8 mouse cellular contexts compared by ENCODE assay signal in the genomic region with DNA sequence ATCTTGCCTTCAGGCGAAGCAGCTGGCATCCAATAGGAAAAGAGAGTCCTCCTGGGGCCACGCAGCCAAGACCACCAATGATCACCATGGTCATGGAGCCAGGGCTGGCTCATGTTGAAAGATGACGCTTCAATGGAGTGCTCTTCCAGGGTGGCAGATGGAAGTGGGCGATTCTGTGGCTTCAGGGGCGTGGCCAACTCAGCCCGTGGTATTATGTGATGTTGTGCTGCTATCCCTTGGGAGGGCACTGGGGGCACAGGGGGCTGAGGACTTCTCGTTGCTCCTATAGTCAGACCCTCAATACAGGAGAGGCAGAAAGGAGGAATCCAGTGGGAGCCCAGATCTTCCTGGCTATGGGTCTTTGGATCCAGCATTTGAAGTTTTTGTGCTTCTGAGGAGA. TPM values are rescaled to one million over a fixed set of nuclear protein-coding genes. Genes with fewer than 3 reads are reported as not detected.
DNase-seq lines count a peak whose midpoint lies in the region; ATAC-seq and TF ChIP-seq lines count a peak whose summit lies in the region.

No protein-coding gene starts in this region.

- peak overlapping the region; percentile 91 for H3K27ac ChIP-seq in lung, embryonic 15.5 days
- peak overlapping the region; percentile 76 for H3K27ac ChIP-seq in liver, embryonic 13.5 days
- peak overlapping the region; percentile 68 for H3K27ac ChIP-seq in thymus, adult 2 months (ENCODE audit: control insufficient read depth, insufficient read depth, low read length)

- H3K4me3 ChIP-seq in lung, embryonic 15.5 days: no peak overlapping the region
- H3K4me3 ChIP-seq in lung, adult 2 months (replicated peaks; ENCODE audit: extremely low read depth, low read depth, low read length): no peak overlapping the region
- H3K4me3 ChIP-seq in liver, embryonic 13.5 days (replicated peaks): no peak overlapping the region
- H3K4me3 ChIP-seq in thymus, adult 2 months (ENCODE audit: control insufficient read depth, insufficient read depth, low read length): no peak overlapping the region

- H3K9me3 ChIP-seq in lung, embryonic 15.5 days: no peaks in the 10 kb centered on the region
- no peaks in the 10 kb centered on the region for H3K9me3 ChIP-seq in liver, embryonic 13.5 days (replicated peaks)

- no peak for TF ChIP-seq POLR2A in lung, adult 2 months (IDR thresholded peaks at IDR 0.05; ENCODE audit: borderline replicate concordance, extremely low read depth, low read depth, low read length)
- no peak for TF ChIP-seq POLR2A in thymus, adult 2 months (IDR thresholded peaks at IDR 0.05; ENCODE audit: control insufficient read depth, extremely low read depth, insufficient read depth, low read length, poor library complexity)

- H3K36me3 ChIP-seq in lung, embryonic 15.5 days: no peaks in the 10 kb centered on the region
- no peaks in the 10 kb centered on the region for H3K36me3 ChIP-seq in liver, embryonic 13.5 days
- no peaks in the 10 kb centered on the region for H3K36me3 ChIP-seq in thymus, adult 2 months (ENCODE audit: control insufficient read depth, insufficient read depth, low read length)

- peaks cover 36% of the 10 kb centered on the region for H3K4me1 ChIP-seq in lung, embryonic 15.5 days
- peaks cover 7% of the 10 kb centered on the region for H3K4me1 ChIP-seq in lung, adult 2 months (ENCODE audit: control insufficient read depth, insufficient read depth, low read length)
- peaks cover 25% of the 10 kb centered on the region for H3K4me1 ChIP-seq in liver, embryonic 13.5 days (replicated peaks)
- peaks cover 23% of the 10 kb centered on the region for H3K4me1 ChIP-seq in thymus, adult 2 months (replicated peaks; ENCODE audit: control insufficient read depth, insufficient read depth, low read length)

- H3K4me2 ChIP-seq in lung, embryonic 15.5 days: peak overlapping the region; percentile 81; the same call in 1 of the 2 replicates
- H3K4me2 ChIP-seq in liver, embryonic 13.5 days: peak overlapping the region; percentile 78

- 70% methylated on average over 7 of the region's 7 CpGs for WGBS in lung, embryonic 15.5 days
- 76% methylated on average over 7 of the region's 7 CpGs for WGBS in lung, adult 2 months
- 28% methylated on average over 7 of the region's 7 CpGs for WGBS in liver, embryonic 13.5 days (ENCODE audit: insufficient replicate concordance)
- WGBS in thymus, adult 2 months: 39% methylated on average over 7 of the region's 7 CpGs

- H3K9ac ChIP-seq in lung, embryonic 15.5 days: no peak overlapping the region
- peak overlapping the region; percentile 67; the same call in 1 of the 2 replicates for H3K9ac ChIP-seq in liver, embryonic 13.5 days

- TF ChIP-seq CTCF in lung, adult 2 months (IDR thresholded peaks at IDR 0.05; ENCODE audit: insufficient read depth, low read length): no peak
- no peak for TF ChIP-seq CTCF in thymus, adult 2 months (IDR thresholded peaks at IDR 0.05; ENCODE audit: borderline replicate concordance, control insufficient read depth, extremely low read depth, insufficient read depth, low read length, poor library complexity)

- peak; percentile 65 to 74 for DNase-seq in cerebellum, postnatal 10 days
- no peak for DNase-seq in cerebellum, adult 18-20 months
- no peak for DNase-seq in lung, adult 2 months
- DNase-seq in liver, embryonic 13.5 days: peak; percentile 20
- peak; percentile 22 for DNase-seq in thymus, adult 2 months
- no peak for DNase-seq in layer of hippocampus, adult 18-20 months (ENCODE audit: low spot score in 2 of 2)
- DNase-seq in ovary, postnatal 14 days (ENCODE audit: low spot score): no peak

- ATAC-seq in lung, embryonic 15.5 days (ENCODE audit: borderline replicate concordance, extremely low read depth, low FRiP score, low TSS enrichment): no peak
- ATAC-seq in liver, embryonic 13.5 days (ENCODE audit: low read depth): no peak

- H3K27me3 ChIP-seq in lung, embryonic 15.5 days: no peaks in the 10 kb centered on the region
- peaks cover 8% of the 10 kb centered on the region; the same call in 1 of the 2 replicates for H3K27me3 ChIP-seq in liver, embryonic 13.5 days
- no peaks in the 10 kb centered on the region for H3K27me3 ChIP-seq in thymus, adult 2 months (ENCODE audit: control insufficient read depth, insufficient read depth, low read length)

RNA-seq across cellular contexts. Expression of a gene that starts 18.1 kb away (rescaled TPM):
- polyA plus RNA-seq in lung, embryonic 15.5 days (2015; fragmentation: Nextera tagmentation; extraction: Ambion mirVana): 2.9 and 3.8 TPM in 2 replicates
- 8.7 and 10.5 TPM in 2 replicates for polyA plus RNA-seq in lung, adult 2 months (2012; rRNA removed)
- polyA plus RNA-seq in liver, embryonic 13.5 days (2015; fragmentation: Nextera tagmentation; extraction: Ambion mirVana): 4.3 and 4.7 TPM in 2 replicates
- polyA plus RNA-seq in thymus, adult 2 months (2012; rRNA removed): 13.3 and 14.9 TPM in 2 replicates
- total RNA-seq in layer of hippocampus, adult 18-20 months (2021): under 1 TPM; 0.35 to 0.36 TPM

RNA-seq across cellular contexts. Expression of a gene that starts 41.8 kb away (rescaled TPM):
- 3.6 and 5.1 TPM in 2 replicates for polyA plus RNA-seq in lung, embryonic 15.5 days (2015; fragmentation: Nextera tagmentation; extraction: Ambion mirVana)
- polyA plus RNA-seq in lung, adult 2 months (2012; rRNA removed): 11.6 and 12.7 TPM in 2 replicates
- 3.8 and 5.4 TPM in 2 replicates for polyA plus RNA-seq in liver, embryonic 13.5 days (2015; fragmentation: Nextera tagmentation; extraction: Ambion mirVana)
- polyA plus RNA-seq in thymus, adult 2 months (2012; rRNA removed): 0.22 and 0.47 TPM in 2 replicates
- 1 to 10 TPM; 1.4 to 1.5 TPM for total RNA-seq in layer of hippocampus, adult 18-20 months (2021)

Comparison
In these comparisons a context has a peak if more than half of its experiments do, and no peak if none do; other contexts are left out.
1. DNase-seq: peak in cerebellum, postnatal 10 days (2 of 2), liver, embryonic 13.5 days (single experiment) and thymus, adult 2 months (single experiment); none in cerebellum, adult 18-20 months (0 of 2), lung, adult 2 months (single experiment), layer of hippocampus, adult 18-20 months (0 of 2) and ovary, postnatal 14 days (single experiment).
2. Peak in every context shown above with its lines, with median percentiles within 50 percentile points of each other: H3K27ac ChIP-seq.